Mouse (Mus musculus) layer of hippocampus, postnatal 14 days (tissue): Measurements from ENCODE around the gene Rps21. TPM values are rescaled to one million over a fixed set of nuclear protein-coding genes. Genes with fewer than 3 reads are reported as not detected.

Experiments
- DNase-seq, 2 experiments: peaks; one replicate each; pipeline ENCODE4 v3.0.0; 2021 to 2022; ENCODE audit warnings: low spot score in 2 of 2, mixed read lengths in 1 of 2
- long read RNA-seq, 2 experiments: library from polyadenylated mRNA; stranded (forward); transcript quantifications; one replicate each; pipeline ENCODE4 v2.0.0; 2021
- total RNA-seq, 2 experiments: library from RNA; stranded (reverse); gene quantifications; 2 replicates each; pipeline ENCODE4 v1.2.3; 2021

The Rps21 gene
- 100 to 1,000 TPM; 571 to 582 TPM for total RNA-seq
- long read RNA-seq, experiment 1, transcript Rps21-201 (6 exons, 394 nt) = major isoform, 23 of 47 reads
- long read RNA-seq, experiment 1, partial matches to known transcripts = 23 of 47 reads
- long read RNA-seq, experiment 1, other reads (novel, unspliced or antisense) = 1 of 47 reads
- long read RNA-seq, experiment 2, transcript Rps21-201 (6 exons, 394 nt) = major isoform, 69 of 121 reads
- long read RNA-seq, experiment 2, partial matches to known transcripts = 51 of 121 reads
- long read RNA-seq, experiment 2, other reads (novel, unspliced or antisense) = 1 of 121 reads

- peak; percentile 93 to 99 for DNase-seq
Observed at GRCm38 (mm10) chr2:180257001-180257521, at the start of gene Rps21. Gene Rps21, plus strand, starts transcription at chr2:180257377.

- DNase-seq = no peak
Observed at GRCm38 (mm10) chr2:180207840-180208239, 49.3 kb upstream of the Rps21 start.

GRCm38 (mm10) chr2:180208976-180209375, 48.2 kb upstream of the Rps21 start:
- no peak for DNase-seq

- DNase-seq = no peak
Observed at GRCm38 (mm10) chr2:180212255-180212654, 44.9 kb upstream of the Rps21 start.

- no peak for DNase-seq
Observed at GRCm38 (mm10) chr2:180214352-180214978, 42.7 kb upstream of the Rps21 start.

GRCm38 (mm10) chr2:180215011-180215461, 42.1 kb upstream of the Rps21 start:
- no peak for DNase-seq

- no peak for DNase-seq
Observed at GRCm38 (mm10) chr2:180215951-180216350, 41.2 kb upstream of the Rps21 start.

GRCm38 (mm10) chr2:180216921-180217320, 40.3 kb upstream of the Rps21 start:
- no peak for DNase-seq

GRCm38 (mm10) chr2:180217587-180217986, 39.6 kb upstream of the Rps21 start:
- DNase-seq = peak in 1 of 2 experiments; percentile 41

GRCm38 (mm10) chr2:180218241-180218640, 38.9 kb upstream of the Rps21 start:
- DNase-seq = no peak

GRCm38 (mm10) chr2:180218677-180219076, 38.5 kb upstream of the Rps21 start:
- DNase-seq = no peak

GRCm38 (mm10) chr2:180219145-180219943, 37.8 kb upstream of the Rps21 start:
- DNase-seq = no peak

GRCm38 (mm10) chr2:180220165-180220564, 37.0 kb upstream of the Rps21 start:
- no peak for DNase-seq

GRCm38 (mm10) chr2:180221051-180221450, 36.1 kb upstream of the Rps21 start:
- DNase-seq = no peak

- no peak for DNase-seq
Observed at GRCm38 (mm10) chr2:180222250-180222649, 34.9 kb upstream of the Rps21 start.

GRCm38 (mm10) chr2:180224647-180225043, 32.5 kb upstream of the Rps21 start:
- no peak for DNase-seq

GRCm38 (mm10) chr2:180225044-180225761, 32.0 kb upstream of the Rps21 start:
- DNase-seq = no peak

GRCm38 (mm10) chr2:180225762-180226378, 31.3 kb upstream of the Rps21 start, which contains the start of gene Lama5:
Gene Lama5, minus strand, starts transcription at chr2:180225859.
- no peak for DNase-seq

- no peak for DNase-seq
Observed at GRCm38 (mm10) chr2:180227262-180228059, 29.7 kb upstream of the Rps21 start.

GRCm38 (mm10) chr2:180228060-180228458, 29.1 kb upstream of the Rps21 start:
- DNase-seq = no peak
